Mouse (Mus musculus) heart, embryonic 15.5 days (tissue): ENCODE measurements around the gene Thop1. TPM values are rescaled to one million over a fixed set of nuclear protein-coding genes. Genes with fewer than 3 reads are reported as not detected.
"Not testable (repeated sequence)": the region's sequence is repeated elsewhere in the genome, so short reads cannot be mapped to it uniquely, and the experiment has no call there.

Experiments used
- ATAC-seq: fragments of 200-750 bp; cut with Nextera tagmentation; replicated peaks from 2 replicates; pipeline ENCODE4 v1.8.0; 2017; ENCODE audit warnings: low read depth, moderate TSS enrichment; ENCODE audit not compliant: insufficient number of reproducible peaks, insufficient read depth, low FRiP score
- H3K27ac ChIP-seq: fragments of 300-500 bp; sonication (generic); 2 replicates; pipeline ENCODE4 v1.5.1; 2015; ENCODE audit warnings: mild to moderate bottlenecking, inconsistent platforms
- H3K27me3 ChIP-seq: fragments of 300-500 bp; sonication (generic); 2 replicates; pipeline ENCODE4 v1.6.1; 2015; ENCODE audit warnings: inconsistent platforms
- H3K36me3 ChIP-seq: fragments of 300-500 bp; sonication (generic); 2 replicates; pipeline ENCODE4 v1.6.1; 2015; ENCODE audit warnings: mild to moderate bottlenecking, inconsistent platforms
- H3K4me1 ChIP-seq: fragments of 300-500 bp; sonication (generic); replicated peaks from 2 replicates; pipeline ENCODE4 v1.6.1; 2015; ENCODE audit warnings: inconsistent platforms
- H3K4me2 ChIP-seq: fragments of 300-500 bp; sonication (generic); 2 replicates; pipeline ENCODE4 v1.6.1; 2015; ENCODE audit warnings: inconsistent platforms, mild to moderate bottlenecking, moderate library complexity
- H3K4me3 ChIP-seq: fragments of 300-500 bp; sonication (generic); 2 replicates; pipeline ENCODE4 v1.5.1; 2015; ENCODE audit warnings: mild to moderate bottlenecking, inconsistent platforms
- H3K9ac ChIP-seq: fragments of 300-500 bp; sonication (generic); 2 replicates; pipeline ENCODE4 v1.6.1; 2015; ENCODE audit warnings: mild to moderate bottlenecking, inconsistent platforms
- H3K9me3 ChIP-seq: fragments of 300-500 bp; sonication (generic); replicated peaks from 2 replicates; pipeline ENCODE4 v1.6.1; 2016; ENCODE audit warnings: inconsistent platforms
- WGBS: fragments of 180-500 bp; shearing (Covaris S2); methylation state at CpG from one replicate; pipeline ENCODE4 v1.1.7; 2015; ENCODE audit warnings: mixed read lengths; 5-methylcytosine and 5-hydroxymethylcytosine counted together
- polyA plus RNA-seq: library from polyadenylated mRNA; unstranded; fragments of >200 nt; fragmentation: Nextera tagmentation; extraction: Ambion mirVana; gene quantifications from 2 replicates; pipeline ENCODE4 v1.2.1, GENCODE M21; 2015

Thop1 gene
- polyA plus RNA-seq, 1 experiment from 2014 or later: 22.3 TPM

GRCm38 (mm10) chr10:81033586-81033985, 36.2 kb upstream of the Thop1 start:
- ATAC-seq: no peak
- H3K36me3 ChIP-seq: peaks cover 16% of the 10 kb centered on the region; the same call in 1 of the 2 replicates
- no peaks in the 10 kb centered on the region for H3K9me3 ChIP-seq
- no peaks in the 10 kb centered on the region for H3K27me3 ChIP-seq
- no peak overlapping the region for H3K4me2 ChIP-seq
- no peak overlapping the region for H3K27ac ChIP-seq
- H3K4me3 ChIP-seq: no peak overlapping the region
- H3K9ac ChIP-seq: no peak overlapping the region
- WGBS: 71% methylated on average over 10 of the region's 10 CpGs
- no peaks in the 10 kb centered on the region for H3K4me1 ChIP-seq

GRCm38 (mm10) chr10:81036251-81036650, 33.6 kb upstream of the Thop1 start:
- Histone ChIP-seq H3K36me3 (peaks cover 10% of the 10 kb centered on the region; the same call in 1 of the 2 replicates), H3K27ac (no peak overlapping the region), H3K4me2 (no peak overlapping the region), H3K4me1 (no peaks in the 10 kb centered on the region), H3K9ac (no peak overlapping the region), H3K4me3 (no peak overlapping the region), H3K9me3 (no peaks in the 10 kb centered on the region), H3K27me3 (no peaks in the 10 kb centered on the region)
- 78% methylated on average over 7 of the region's 7 CpGs for whole genome bisulfite sequencing
- no peak for ATAC-seq

DNA sequence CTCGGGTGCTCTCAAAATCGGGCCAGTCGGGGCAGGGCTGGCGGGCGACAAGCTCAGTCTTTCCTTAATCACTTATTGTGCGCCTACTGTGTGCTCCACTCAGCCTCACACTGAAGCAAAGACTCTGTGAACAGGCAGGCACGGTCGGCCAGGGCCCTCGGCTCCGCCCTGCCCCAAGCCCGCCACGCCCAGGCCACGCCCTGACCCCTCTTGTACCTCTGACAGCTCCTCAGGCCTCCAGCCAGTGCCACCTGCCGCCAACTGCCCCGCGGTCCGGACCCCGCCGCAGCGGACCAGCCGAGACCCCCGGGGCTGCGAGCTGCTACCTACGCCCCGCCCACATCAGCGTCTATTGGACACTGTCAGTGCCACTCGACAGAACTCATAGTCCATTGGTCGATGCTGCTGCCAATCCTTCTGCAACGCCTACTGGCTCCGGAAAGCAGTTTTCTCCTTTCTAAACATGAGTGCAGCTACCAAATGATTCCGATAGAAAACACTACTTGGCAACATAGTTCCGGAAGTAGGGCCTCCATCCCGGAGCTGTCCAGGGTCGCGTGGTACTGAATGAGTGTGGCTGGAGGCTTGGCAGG, 32.8 kb upstream of the Thop1 start, which contains the start of gene Slc39a3:
Slc39a3 (minus strand) TSS at position 439 of the 593 bp plus-strand sequence.
- no peaks in the 10 kb centered on the region for H3K9me3 ChIP-seq
- peak within 1 kb of the TSS; percentile 91 for H3K4me3 ChIP-seq
- peak within 1 kb of the TSS; percentile 66 for H3K4me2 ChIP-seq
- peak within 1 kb of the TSS; percentile 62 for H3K27ac ChIP-seq
- H3K9ac ChIP-seq: peak within 1 kb of the TSS; percentile 86
- H3K36me3 ChIP-seq: peaks cover 7% of the 10 kb centered on the region; the same call in 1 of the 2 replicates
- peak; percentile 98 for ATAC-seq
- no peaks in the 10 kb centered on the region for H3K27me3 ChIP-seq
- H3K4me1 ChIP-seq: no peaks in the 10 kb centered on the region
- WGBS: under 1% methylated on average over 35 of the region's 35 CpGs

- Histone ChIP-seq H3K27ac (no peak overlapping the region), H3K4me1 (no peaks in the 10 kb centered on the region), H3K27me3 (no peaks in the 10 kb centered on the region), H3K4me3 (no peak overlapping the region), H3K9ac (no peak overlapping the region), H3K9me3 (no peaks in the 10 kb centered on the region), H3K4me2 (no peak overlapping the region), H3K36me3 (peaks cover 35% of the 10 kb centered on the region)
- 34% methylated on average over 13 of the region's 13 CpGs for WGBS
- no peak for ATAC-seq
Observed at GRCm38 (mm10) chr10:81041458-81042175, 28.2 kb upstream of the Thop1 start.

DNA sequence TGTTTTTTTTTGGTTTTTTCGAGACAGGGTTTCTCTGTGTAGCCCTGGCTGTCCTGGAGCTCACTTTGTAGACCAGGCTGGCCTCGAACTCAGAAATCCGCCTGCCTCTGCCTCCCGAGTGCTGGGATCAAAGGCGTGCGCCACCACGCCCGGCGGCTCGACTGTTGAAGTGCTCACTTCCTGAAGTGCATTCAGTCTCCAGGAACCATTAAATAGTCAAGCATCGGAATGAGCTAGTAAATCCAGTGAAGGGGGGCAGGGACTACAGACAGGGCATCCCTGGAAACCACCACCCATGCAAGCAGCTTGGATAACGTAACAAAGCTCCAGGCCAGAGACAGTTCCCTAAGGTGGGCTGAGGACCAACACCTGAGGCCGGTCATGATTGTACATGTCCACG, 24.6 kb upstream of the Thop1 start:
- not testable (repeated sequence) for H3K4me1 ChIP-seq, H3K4me2 ChIP-seq, H3K27me3 ChIP-seq, H3K4me3 ChIP-seq, H3K9ac ChIP-seq, H3K27ac ChIP-seq, ATAC-seq, H3K9me3 ChIP-seq
- peaks cover 72% of the 10 kb centered on the region for H3K36me3 ChIP-seq
- 89% methylated on average over 14 of the region's 14 CpGs for WGBS

DNA sequence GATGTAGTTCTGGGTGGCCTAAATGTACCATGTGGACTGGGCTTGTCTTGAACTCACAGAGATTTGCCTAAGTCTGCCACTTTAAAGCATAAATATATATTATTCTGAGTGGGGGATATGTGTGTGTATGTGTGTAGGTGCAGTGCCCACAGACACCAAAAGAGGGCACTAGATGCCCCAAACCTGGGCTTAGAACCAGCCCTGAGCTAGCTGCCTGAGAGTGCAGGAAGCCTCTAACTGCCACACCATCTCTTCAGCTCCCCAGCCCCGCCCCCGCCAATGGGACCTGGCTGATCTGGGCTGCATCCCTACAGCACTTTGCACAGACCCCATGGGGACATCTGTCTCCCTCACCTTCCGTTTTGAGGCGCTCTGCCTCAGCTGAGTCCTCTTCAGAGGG, 19.2 kb upstream of the Thop1 start:
- H3K36me3 ChIP-seq: peaks cover 66% of the 10 kb centered on the region

DNA sequence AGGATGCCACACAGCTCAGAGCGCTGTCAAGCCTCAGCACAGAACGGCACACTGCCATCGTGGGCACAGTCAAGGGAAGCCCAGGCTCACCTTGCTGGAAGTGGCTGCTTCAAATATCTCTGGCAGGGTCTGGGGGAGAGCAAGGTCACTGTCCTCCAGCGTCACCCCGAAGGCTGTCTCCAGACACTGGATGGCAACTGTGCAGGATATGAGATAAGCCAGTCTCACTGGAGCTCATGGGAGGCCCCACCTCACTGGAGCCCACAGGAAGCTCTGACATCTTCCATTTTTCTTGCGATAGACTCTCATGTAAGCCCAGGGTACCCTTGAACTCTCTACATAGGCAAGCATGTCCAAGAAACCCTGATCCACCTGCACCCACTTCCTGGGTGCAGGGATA, 18.7 kb upstream of the Thop1 start:
- ATAC-seq: no peak
- H3K4me1 ChIP-seq: no peaks in the 10 kb centered on the region
- H3K9me3 ChIP-seq: no peaks in the 10 kb centered on the region
- H3K27me3 ChIP-seq: no peaks in the 10 kb centered on the region
- WGBS: 83% methylated on average over 6 of the region's 6 CpGs
- no peak overlapping the region for H3K9ac ChIP-seq
- no peak overlapping the region for H3K27ac ChIP-seq
- H3K4me2 ChIP-seq: no peak overlapping the region
- H3K4me3 ChIP-seq: no peak overlapping the region
- peaks cover 61% of the 10 kb centered on the region for H3K36me3 ChIP-seq

More for the DNA sequence above, 19.2 kb upstream of the Thop1 start:
- H3K27ac ChIP-seq: no peak overlapping the region
- no peak overlapping the region for H3K9ac ChIP-seq
- WGBS: 88% methylated on average over 4 of the region's 4 CpGs
- no peak overlapping the region for H3K4me2 ChIP-seq
- H3K4me1 ChIP-seq: no peaks in the 10 kb centered on the region
- H3K9me3 ChIP-seq: no peaks in the 10 kb centered on the region
- no peak overlapping the region for H3K4me3 ChIP-seq
- no peak for ATAC-seq
- H3K27me3 ChIP-seq: no peaks in the 10 kb centered on the region

- Histone ChIP-seq H3K4me2 (no peak overlapping the region), H3K9ac (no peak overlapping the region), H3K4me1 (peaks cover 7% of the 10 kb centered on the region; the same call in 1 of the 2 replicates), H3K27me3 (no peaks in the 10 kb centered on the region), H3K36me3 (peaks cover 46% of the 10 kb centered on the region), H3K27ac (no peak overlapping the region), H3K4me3 (no peak overlapping the region), H3K9me3 (no peaks in the 10 kb centered on the region)
- 89% methylated on average over 5 of the region's 5 CpGs for WGBS
- ATAC-seq: no peak
Observed at GRCm38 (mm10) chr10:81052577-81052976, 17.3 kb upstream of the Thop1 start.

DNA sequence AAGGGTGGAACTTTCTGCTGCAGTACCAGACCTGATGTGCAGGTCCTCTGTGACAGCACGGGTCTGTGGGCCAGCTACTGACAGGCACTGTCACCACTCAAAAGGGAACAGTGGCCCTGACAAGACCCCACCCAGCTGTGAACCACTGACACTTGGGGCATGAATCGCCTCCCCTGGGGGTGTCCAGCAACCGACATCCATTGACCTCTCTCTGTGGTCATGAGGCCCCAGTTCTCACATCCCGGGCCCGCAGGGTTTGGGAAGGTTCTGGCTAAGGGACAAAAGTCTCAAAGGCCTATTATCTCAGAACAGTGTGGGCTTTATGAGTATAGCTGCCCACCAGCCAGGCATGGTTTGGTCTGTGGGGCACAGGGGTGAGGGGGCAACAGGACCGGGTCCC, 14.7 kb upstream of the Thop1 start:
- Histone ChIP-seq H3K4me1 (peaks cover 27% of the 10 kb centered on the region), H3K4me2 (no peak overlapping the region), H3K36me3 (peaks cover 21% of the 10 kb centered on the region), H3K4me3 (no peak overlapping the region), H3K9ac (no peak overlapping the region), H3K9me3 (no peaks in the 10 kb centered on the region), H3K27me3 (no peaks in the 10 kb centered on the region), H3K27ac (no peak overlapping the region)
- WGBS: 75% methylated on average over 6 of the region's 6 CpGs
- ATAC-seq: no peak

GRCm38 (mm10) chr10:81055802-81056340, 14.0 kb upstream of the Thop1 start:
- whole genome bisulfite sequencing: 72% methylated on average over 11 of the region's 11 CpGs
- not testable (repeated sequence) for H3K27ac ChIP-seq, H3K9ac ChIP-seq, ATAC-seq, H3K4me3 ChIP-seq, H3K9me3 ChIP-seq, H3K27me3 ChIP-seq, H3K4me2 ChIP-seq
- H3K4me1 ChIP-seq: peaks cover 27% of the 10 kb centered on the region
- H3K36me3 ChIP-seq: peaks cover 14% of the 10 kb centered on the region

DNA sequence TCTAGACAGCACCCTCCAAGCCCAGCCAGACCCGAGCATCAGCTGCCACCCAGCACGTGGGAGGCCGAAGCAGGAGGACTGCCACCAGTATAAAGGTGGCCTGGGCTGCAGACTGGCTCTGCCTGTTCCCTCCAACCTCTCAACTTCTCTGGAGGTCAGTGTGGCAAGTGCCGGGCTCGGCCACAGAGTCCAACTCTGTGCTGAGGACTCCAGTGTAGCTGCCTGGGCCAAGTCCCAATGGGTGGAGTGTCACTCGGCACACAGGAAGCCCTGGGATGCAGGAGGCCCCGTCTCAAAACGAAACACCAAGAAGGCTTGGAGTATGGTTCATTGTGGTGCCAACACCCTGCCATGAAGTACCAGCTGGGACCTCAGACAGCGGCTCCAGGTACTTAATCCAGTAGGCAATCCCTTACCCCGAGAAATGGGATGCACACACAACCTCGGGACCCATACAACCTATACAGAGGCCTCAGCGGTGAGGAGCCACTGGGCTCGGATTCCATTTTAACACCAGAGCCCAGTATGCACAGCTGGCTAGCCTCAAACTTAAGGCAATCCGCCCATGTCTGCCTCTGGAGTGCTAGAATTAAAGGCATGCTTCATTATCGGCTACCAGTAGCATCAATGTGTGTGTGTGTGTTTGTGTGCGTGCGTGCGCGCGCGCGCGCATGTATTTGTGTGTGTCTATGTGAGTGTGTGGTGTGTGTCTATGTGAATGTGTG, 12.3 kb upstream of the Thop1 start:
- H3K4me1 ChIP-seq: peaks cover 27% of the 10 kb centered on the region
- ATAC-seq: no peak
- no peaks in the 10 kb centered on the region; the same call in 1 of the 2 replicates for H3K36me3 ChIP-seq
- H3K27ac ChIP-seq: no peak overlapping the region
- no peak overlapping the region for H3K4me2 ChIP-seq
- H3K9me3 ChIP-seq: no peaks in the 10 kb centered on the region
- H3K27me3 ChIP-seq: no peaks in the 10 kb centered on the region
- no peak overlapping the region for H3K9ac ChIP-seq
- 86% methylated on average over 23 of the region's 23 CpGs for WGBS
- no peak overlapping the region for H3K4me3 ChIP-seq
